Mouse (Mus musculus) right cerebral cortex, postnatal 10 days (tissue): ENCODE measurements around the gene Piga.

Source experiments
- DNase-seq, 2 experiments: peaks; one replicate each; pipeline ENCODE4 v3.0.0; 2021; ENCODE audit warnings: low spot score in 2 of 2

Gene Piga

GRCm38 (mm10) chrX:164419471-164419939, at the start of gene Piga:
Piga (plus strand) TSS chrX:164419787.
- peak; percentile 95 to 97 for DNase-seq

- DNase-seq, result no peak
These were observed 49.0 kb upstream of the Piga start for GRCm38 (mm10) chrX:164370576-164370975.

GRCm38 (mm10) chrX:164373081-164373480, 46.5 kb upstream of the Piga start, which contains the start of gene Vegfd:
Vegfd (plus strand) TSS chrX:164373378.
- peak; percentile 48 to 53 for DNase-seq

- DNase-seq, result no peak
These were observed 45.0 kb upstream of the Piga start for GRCm38 (mm10) chrX:164374586-164374985.

GRCm38 (mm10) chrX:164379721-164380120, 39.9 kb upstream of the Piga start:
- no peak for DNase-seq

DNA sequence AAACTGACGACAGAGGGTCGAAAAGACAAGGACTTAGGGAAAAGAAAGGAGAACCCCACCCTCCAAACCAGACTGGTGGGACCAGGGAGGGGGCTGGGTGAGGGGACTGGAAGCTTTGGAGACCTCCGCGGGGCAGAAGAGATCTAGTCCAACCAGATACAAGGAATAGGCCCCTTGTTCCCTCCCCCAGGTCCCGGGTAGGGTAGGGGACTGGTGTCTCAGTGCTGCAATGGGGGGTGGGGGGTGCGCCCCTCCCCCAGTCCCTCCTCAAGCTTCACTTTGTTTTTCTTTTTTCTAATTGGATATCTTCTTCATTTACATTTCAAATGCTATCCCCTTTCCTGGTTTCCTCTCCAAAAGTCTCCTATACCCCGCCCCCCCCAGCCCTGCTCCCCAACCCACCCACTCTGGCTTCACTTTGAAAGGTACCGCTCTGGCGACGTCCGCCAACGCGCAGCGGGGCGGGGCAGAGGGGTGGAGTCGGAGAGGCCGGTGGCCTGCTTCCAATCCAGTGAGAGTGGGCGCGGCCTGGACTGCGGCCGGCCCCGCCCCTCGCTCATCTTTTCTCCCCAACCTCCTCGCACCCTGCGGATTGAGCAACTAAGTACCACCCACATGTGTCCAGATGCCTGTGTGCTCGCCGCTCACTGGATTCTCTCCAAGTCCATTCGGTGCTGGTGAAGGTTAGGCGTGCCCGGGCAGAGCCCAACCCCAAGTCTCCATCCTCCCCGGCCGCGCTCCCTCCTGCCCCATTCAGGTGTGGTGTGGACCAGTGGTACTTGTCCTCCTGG, 37.8 kb upstream of the Piga start:
- DNase-seq, result peak; percentile 71 to 83

DNA sequence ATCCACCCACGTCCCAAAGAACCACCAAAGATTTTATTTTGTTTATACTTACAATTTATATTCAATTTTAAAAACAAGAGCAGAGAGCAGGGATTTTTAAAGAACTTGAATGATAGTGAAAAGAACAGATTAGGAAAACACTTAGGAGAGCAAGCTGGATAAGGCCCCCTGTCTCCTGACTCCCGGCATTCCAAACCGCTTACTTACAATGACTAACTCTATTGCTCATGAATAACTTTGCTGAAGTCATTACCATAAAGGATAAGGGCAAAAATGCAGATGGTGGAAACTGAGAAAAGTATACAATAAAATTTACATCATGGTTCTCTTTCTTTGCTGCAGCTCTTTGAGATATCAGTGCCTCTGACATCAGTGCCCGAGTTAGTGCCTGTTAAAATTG, 25.5 kb upstream of the Piga start:
- no peak for DNase-seq

DNA sequence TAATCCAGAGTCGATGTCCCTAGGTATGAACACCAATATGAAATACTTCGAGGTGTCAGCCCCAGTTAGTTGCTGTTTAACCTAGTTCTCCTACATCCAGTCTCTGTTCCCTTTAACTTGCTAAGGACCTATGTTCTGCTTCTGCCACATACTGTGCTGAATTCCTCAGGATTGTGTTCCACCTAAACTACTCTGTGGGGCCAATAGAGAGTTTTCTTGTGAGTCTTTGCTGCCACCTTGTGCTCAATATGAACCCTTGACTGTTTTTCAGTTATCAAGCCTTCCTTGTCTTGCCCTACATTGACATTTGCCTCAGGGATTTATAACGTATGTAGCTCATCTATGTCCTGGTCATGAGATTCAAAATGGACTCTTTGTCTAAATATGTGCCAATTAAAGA, 21.1 kb upstream of the Piga start:
- DNase-seq, result peak in 1 of 2 experiments; percentile 20

DNA sequence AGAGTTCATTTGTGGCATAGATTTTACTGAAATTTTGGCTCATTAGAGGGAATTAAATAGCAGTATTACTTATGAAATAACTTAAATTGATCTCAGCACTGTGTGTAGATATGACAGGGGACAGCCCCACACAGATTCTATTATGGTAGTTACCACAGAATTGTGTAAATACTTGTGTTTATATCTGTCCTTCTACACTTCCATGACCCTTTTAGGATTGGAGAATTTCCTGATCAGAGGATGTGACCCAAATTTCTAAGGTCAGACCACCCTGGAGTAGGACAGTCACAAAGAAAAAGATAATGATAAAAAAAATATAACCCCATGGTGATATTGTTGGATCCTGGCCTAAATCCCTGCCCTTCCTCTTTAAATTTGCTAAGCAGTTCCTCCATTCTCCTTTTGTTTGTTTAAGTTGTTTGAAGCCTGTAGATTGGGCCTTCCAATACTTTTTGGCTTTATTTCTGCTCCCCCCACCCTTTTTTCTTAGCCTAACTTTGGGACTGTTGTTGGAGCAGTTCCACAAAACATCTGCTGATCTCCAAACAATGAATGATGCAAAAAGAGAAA, 14.4 kb upstream of the Piga start:
- DNase-seq, result no peak

GRCm38 (mm10) chrX:164406133-164407022, 13.2 kb upstream of the Piga start:
- no peak for DNase-seq

- no peak for DNase-seq
These were observed 11.2 kb upstream of the Piga start for GRCm38 (mm10) chrX:164408301-164408927.

- DNase-seq, result no peak
These were observed 9.0 kb upstream of the Piga start for GRCm38 (mm10) chrX:164410562-164410961.

GRCm38 (mm10) chrX:164416803-164417202, 2.8 kb upstream of the Piga start:
- DNase-seq, result no peak

DNA sequence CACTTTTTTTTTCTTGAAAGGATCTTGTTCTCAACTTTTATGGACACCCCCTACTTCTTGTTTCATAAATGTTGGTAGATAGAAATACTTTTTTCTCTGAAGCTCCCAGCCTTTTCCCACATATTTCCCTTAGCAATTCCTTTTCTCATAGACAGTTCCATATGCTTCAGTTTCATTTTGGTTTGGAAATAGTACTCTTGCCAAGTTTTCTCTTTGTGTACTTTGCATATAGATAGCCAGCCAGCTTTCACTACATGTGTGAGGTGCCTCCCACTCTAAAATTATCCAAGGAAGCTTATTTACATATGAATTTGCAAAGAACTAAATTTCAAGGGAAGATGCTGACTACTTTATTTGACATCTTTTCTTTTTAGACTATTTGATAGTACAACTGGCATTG, 1.6 kb upstream of the Piga start:
- DNase-seq, result no peak

DNA sequence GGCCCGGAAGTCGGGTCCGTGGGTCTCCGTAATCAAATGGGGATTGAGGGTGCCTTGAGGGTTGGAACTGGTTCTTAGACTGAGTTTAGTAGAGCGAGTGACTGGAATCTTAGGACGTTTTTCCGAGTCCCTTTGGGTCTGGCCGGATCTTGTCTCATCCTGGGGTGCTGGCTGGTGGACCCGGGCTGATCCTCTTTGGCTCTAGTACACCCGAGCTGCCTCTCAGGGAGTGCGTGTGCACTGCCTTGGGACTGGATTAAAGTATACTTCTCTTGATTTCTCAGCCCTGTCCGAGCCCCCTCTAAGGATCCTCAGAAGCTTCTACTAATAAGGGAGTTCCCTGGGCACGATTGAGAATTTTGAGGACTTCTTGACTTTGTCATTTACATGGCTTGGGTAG, 368 bp downstream of the Piga start:
- no peak for DNase-seq

GRCm38 (mm10) chrX:164420518-164420917, 931 bp downstream of the Piga start:
- DNase-seq, result no peak

DNA sequence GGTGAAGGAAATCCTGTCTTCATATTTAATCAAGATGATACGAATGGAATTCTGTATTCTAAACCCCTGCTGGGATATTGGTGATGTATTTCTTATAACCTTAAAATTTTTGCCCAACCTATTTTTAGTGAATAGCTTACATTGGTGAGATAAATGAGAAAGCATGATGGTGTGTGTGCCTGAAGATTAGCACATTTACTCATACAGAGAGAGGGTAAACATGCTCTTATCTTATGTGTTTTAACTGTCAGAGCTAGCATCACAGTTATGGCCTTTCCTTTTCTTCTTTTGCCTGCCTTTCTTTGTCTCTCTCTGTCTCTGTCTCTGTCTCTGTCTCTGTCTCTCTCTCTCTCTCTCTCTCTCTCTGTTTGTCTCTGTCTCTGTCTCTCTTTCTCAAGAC, 5.2 kb downstream of the Piga start:
- no peak for DNase-seq

GRCm38 (mm10) chrX:164427295-164427694, 7.7 kb downstream of the Piga start:
- no peak for DNase-seq

GRCm38 (mm10) chrX:164428224-164428623, 8.6 kb downstream of the Piga start:
- no peak for DNase-seq

GRCm38 (mm10) chrX:164430621-164431020, 11.0 kb downstream of the Piga start:
- DNase-seq, result no peak

DNA sequence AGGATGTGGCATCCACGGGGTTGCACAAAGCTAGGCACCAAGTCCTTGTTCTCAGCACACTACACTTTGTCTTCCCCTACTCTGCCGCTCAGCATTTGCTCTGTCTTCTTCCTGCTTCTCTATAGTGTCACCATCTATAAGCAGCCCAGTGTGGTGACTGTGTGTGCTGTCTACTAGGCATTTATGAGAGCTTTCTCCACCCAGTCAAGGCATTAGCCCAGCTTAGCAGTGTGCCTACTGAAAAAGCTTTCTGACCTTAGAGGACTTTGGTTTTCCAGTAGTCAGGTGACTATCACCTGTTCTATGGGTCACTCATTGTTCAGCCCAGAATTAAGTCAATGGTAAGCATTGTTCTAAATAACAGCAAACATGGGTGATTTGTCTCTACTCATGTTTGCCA, 11.5 kb downstream of the Piga start:
- no peak for DNase-seq

DNA sequence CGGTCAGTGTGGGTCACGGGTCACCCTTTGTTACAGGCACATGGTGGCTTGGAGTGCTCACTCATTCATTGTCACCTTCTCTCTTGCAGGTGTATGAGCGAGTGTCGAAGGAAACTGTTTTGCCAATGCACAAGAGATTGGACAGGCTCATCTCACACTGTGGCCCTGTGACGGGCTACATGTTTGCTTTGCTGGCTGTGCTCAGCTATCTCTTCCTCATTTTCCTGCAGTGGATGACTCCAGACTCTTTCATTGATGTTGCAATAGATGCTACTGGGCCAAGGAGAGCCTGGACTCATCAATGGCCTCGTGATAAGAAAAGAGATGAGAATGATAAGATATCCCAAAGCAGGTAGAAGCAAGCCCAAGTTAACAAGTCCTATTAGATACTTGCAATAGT, 12.0 kb downstream of the Piga start:
- no peak for DNase-seq
